In genomic region chr2:27572928-27573627, GRCm38 (mm10) we compare ENCODE assay signal across 8 mouse cellular contexts. TPM values are rescaled to one million over a fixed set of nuclear protein-coding genes. Genes with fewer than 3 reads are reported as not detected.
A peak's percentile ranks its signal among the peaks of the same experiment; 100 is the strongest.
DNase-seq lines count a peak whose midpoint lies in the region; ATAC-seq lines count a peak whose summit lies in the region.

No protein-coding gene starts in this region.

- WGBS in hindbrain, embryonic 13.5 days = 26% methylated on average over 18 of the region's 18 CpGs

- ATAC-seq in hindbrain, embryonic 13.5 days (ENCODE audit: low FRiP score) = peak; percentile 93

- no peaks in the 10 kb centered on the region for H3K9me3 ChIP-seq in hindbrain, embryonic 13.5 days

- H3K36me3 ChIP-seq in hindbrain, embryonic 13.5 days = no peaks in the 10 kb centered on the region

- H3K27ac ChIP-seq in hindbrain, embryonic 13.5 days = peak overlapping the region; percentile 90

- no peak overlapping the region for H3K9ac ChIP-seq in hindbrain, embryonic 13.5 days

- H3K4me2 ChIP-seq in hindbrain, embryonic 13.5 days = peak overlapping the region; percentile 35

- peaks cover 66% of the 10 kb centered on the region for H3K27me3 ChIP-seq in hindbrain, embryonic 13.5 days

- H3K4me3 ChIP-seq in hindbrain, embryonic 13.5 days = no peak overlapping the region

- peaks cover 28% of the 10 kb centered on the region for H3K4me1 ChIP-seq in hindbrain, embryonic 13.5 days (replicated peaks)

- DNase-seq in MN1 (ENCODE audit: low spot score) = peak; percentile 90
- peak; percentile 90 for DNase-seq in brain, embryonic 18.5 days (ENCODE audit: low read depth, low spot score)
- peak; percentile 74 to 85 for DNase-seq in frontal cortex, postnatal 36 days (ENCODE audit: low spot score in 2 of 2)
- DNase-seq in layer of hippocampus, postnatal 14 days (ENCODE audit: low spot score in 2 of 2) = peak; percentile 70 to 91
- DNase-seq in lung, postnatal 36 days = peak; percentile 95
- peak; percentile 78 for DNase-seq in skeletal muscle tissue, adult 2 months (ENCODE audit: low read depth, low spot score)
- DNase-seq in thymus, postnatal 36 days = no peak

RNA-seq across cellular contexts. Expression of gene Wdr5, which starts 58.1 kb away (rescaled TPM):
- 40.7 and 42.3 TPM in 2 replicates for polyA plus RNA-seq in hindbrain, embryonic 13.5 days (2015; fragmentation: Nextera tagmentation; extraction: Ambion mirVana)
- total RNA-seq in layer of hippocampus, postnatal 14 days (2021) = 10 to 100 TPM; 33.8 to 34.8 TPM

Comparison
In these comparisons a context has a peak if more than half of its experiments do, and no peak if none do; other contexts are left out.
1. DNase-seq: peak in MN1 (single experiment), brain, embryonic 18.5 days (single experiment), frontal cortex, postnatal 36 days (2 of 2), layer of hippocampus, postnatal 14 days (2 of 2), lung, postnatal 36 days (single experiment) and skeletal muscle tissue, adult 2 months (single experiment); none in thymus, postnatal 36 days (0 of 2).